Mouse (Mus musculus) intestine, embryonic 14.5 days (tissue): ENCODE results near the gene Ube2z. TPM values are rescaled to one million over a fixed set of nuclear protein-coding genes. Genes with fewer than 3 reads are reported as not detected.
A peak's percentile ranks its signal among the peaks of the same experiment; 100 is the strongest.

Experiments
- ATAC-seq: fragments of 200-750 bp; cut with Nextera tagmentation; replicated peaks from 2 replicates; pipeline ENCODE4 v1.8.0; 2017; ENCODE audit warnings: low read depth, moderate number of reproducible peaks, moderate TSS enrichment, moderate library complexity; ENCODE audit not compliant: low FRiP score, low TSS enrichment
- DNase-seq: peaks from one replicate; pipeline ENCODE4 v3.0.0-alpha.2; 2018; ENCODE audit warnings: low spot score
- H3K27ac ChIP-seq: fragments of 300-500 bp; sonication (generic); 2 replicates; pipeline ENCODE4 v1.5.1; 2014; ENCODE audit warnings: low read depth, mild to moderate bottlenecking, control low read depth
- H3K27me3 ChIP-seq: fragments of 300-500 bp; sonication (generic); replicated peaks from 2 replicates; pipeline ENCODE4 v1.6.1; 2014; ENCODE audit warnings: low read length, control low read depth; ENCODE audit not compliant: control insufficient read depth, insufficient read depth
- H3K36me3 ChIP-seq: fragments of 300-500 bp; sonication (generic); 2 replicates; pipeline ENCODE4 v1.6.1; 2014; ENCODE audit warnings: low read length, control low read depth; ENCODE audit not compliant: control insufficient read depth, insufficient read depth
- H3K4me1 ChIP-seq: fragments of 300-500 bp; sonication (generic); replicated peaks from 2 replicates; pipeline ENCODE4 v1.6.1; 2014; ENCODE audit warnings: low read length, control low read depth, mixed read lengths; ENCODE audit not compliant: control insufficient read depth, insufficient read depth
- H3K4me2 ChIP-seq: fragments of 300-500 bp; sonication (generic); 2 replicates; pipeline ENCODE4 v1.6.1; 2014; ENCODE audit warnings: low read length
- H3K4me3 ChIP-seq: fragments of 300-500 bp; sonication (generic); 2 replicates; pipeline ENCODE4 v1.5.1; 2014; ENCODE audit warnings: low read depth, low read length, control low read depth, mixed read lengths
- H3K9ac ChIP-seq: fragments of 300-500 bp; sonication (generic); 2 replicates; pipeline ENCODE4 v1.6.1; 2014; ENCODE audit warnings: mild to moderate bottlenecking, low read length
- H3K9me3 ChIP-seq: fragments of 300-500 bp; sonication (generic); 2 replicates; pipeline ENCODE4 v1.6.1; 2016; ENCODE audit warnings: low read length, control low read depth; ENCODE audit not compliant: control insufficient read depth
- WGBS: fragments of 180-500 bp; shearing (Covaris S2); extraction: QIAGEN DNeasy Blood & Tissue Kit; methylation state at CpG from one replicate; pipeline ENCODE4 v1.1.7; 2014; 5-methylcytosine and 5-hydroxymethylcytosine counted together
- polyA plus RNA-seq: library from polyadenylated mRNA; unstranded; fragments of >200 nt; fragmentation: Nextera tagmentation; extraction: Ambion mirVana; gene quantifications from 2 replicates; pipeline ENCODE4 v1.2.1, GENCODE M21; 2014

Ube2z gene
- polyA plus RNA-seq, 1 experiment from 2014 or later = 33.5 TPM

DNA sequence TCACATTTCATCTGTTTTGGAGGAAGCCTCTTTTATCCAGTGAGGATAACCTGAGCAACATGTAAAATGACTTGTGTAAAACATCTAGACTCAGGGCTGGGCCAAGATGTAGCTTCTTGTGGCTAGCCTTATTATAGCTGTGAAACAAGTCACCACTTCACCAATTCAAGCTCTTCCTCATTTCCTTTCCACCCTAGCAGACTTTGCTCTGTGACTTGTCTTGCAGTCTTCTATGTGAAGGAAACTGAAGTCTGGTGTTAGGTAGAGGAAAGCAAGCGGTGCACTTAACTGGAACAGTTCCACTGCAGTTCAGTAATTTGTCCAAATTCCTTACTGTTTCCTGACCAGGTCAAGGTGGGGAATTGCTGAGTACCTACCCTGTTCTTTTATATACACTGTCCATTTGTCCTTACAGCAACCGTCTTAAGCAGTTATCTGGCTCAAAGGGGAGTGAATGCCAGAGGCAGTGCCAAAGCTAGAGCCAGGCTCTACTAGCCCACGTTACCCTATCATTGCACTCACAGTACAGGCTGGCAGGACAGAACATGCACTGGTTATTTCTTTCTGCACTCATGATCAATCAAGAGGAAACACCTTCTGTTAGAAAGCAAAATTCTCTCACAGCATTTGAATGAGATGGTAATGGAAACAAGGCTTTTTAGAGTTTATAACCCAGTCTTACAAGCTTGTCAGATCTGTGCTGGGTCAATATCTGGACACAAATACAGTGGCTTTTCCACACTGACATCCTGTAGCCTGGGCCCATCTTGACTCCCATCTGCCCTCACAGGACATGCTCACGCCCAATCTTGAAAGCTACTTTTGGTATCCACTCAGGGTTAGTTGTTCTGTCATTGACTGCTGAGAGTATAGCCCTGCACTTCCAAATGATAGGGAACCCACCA, 17.5 kb downstream of the Ube2z start:
- DNase-seq (no peak), ATAC-seq (no peak)
- no peaks in the 10 kb centered on the region for H3K9me3 ChIP-seq
- 85% methylated on average over 4 of the region's 4 CpGs for WGBS
- peaks cover 70% of the 10 kb centered on the region for H3K36me3 ChIP-seq
- H3K9ac ChIP-seq = no peak overlapping the region
- no peaks in the 10 kb centered on the region for H3K4me1 ChIP-seq
- no peaks in the 10 kb centered on the region for H3K27me3 ChIP-seq
- no peak overlapping the region for H3K4me2 ChIP-seq
- H3K4me3 ChIP-seq = no peak overlapping the region
- H3K27ac ChIP-seq = no peak overlapping the region

GRCm38 (mm10) chr11:96046793-96047192, 18.4 kb downstream of the Ube2z start:
- ATAC-seq (no peak), DNase-seq (no peak)
- no peak overlapping the region for H3K4me2 ChIP-seq
- no peak overlapping the region for H3K27ac ChIP-seq
- no peaks in the 10 kb centered on the region for H3K27me3 ChIP-seq
- H3K4me1 ChIP-seq = no peaks in the 10 kb centered on the region
- H3K4me3 ChIP-seq = no peak overlapping the region
- 83% methylated on average over 2 of the region's 2 CpGs for WGBS
- no peaks in the 10 kb centered on the region for H3K9me3 ChIP-seq
- H3K9ac ChIP-seq = no peak overlapping the region
- peaks cover 61% of the 10 kb centered on the region for H3K36me3 ChIP-seq

DNA sequence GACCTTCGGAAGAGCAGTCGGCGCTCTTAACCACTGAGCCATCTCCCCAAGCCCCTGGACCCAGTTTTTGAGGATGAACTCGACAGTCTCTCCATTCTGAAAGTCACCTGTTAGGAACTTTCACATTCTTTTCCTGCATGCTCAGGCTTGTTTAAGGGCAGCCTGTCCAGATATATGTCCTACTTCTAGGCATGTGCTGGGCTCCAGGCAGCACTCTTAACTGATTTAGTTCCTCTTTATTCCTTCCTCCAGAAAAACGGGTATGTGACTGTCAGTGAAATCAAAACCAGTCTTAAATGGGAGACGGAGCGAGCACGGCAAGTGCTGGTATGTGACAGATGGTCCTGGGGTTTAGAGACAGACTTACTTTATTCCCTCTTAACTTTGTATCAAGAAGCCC, 19.2 kb downstream of the Ube2z start:
- WGBS = 79% methylated on average over 8 of the region's 8 CpGs
- no peak overlapping the region for H3K4me2 ChIP-seq
- H3K9me3 ChIP-seq = no peaks in the 10 kb centered on the region
- H3K27ac ChIP-seq = no peak overlapping the region
- H3K4me3 ChIP-seq = no peak overlapping the region
- no peak overlapping the region for H3K9ac ChIP-seq
- no peak for ATAC-seq
- no peaks in the 10 kb centered on the region for H3K27me3 ChIP-seq
- no peaks in the 10 kb centered on the region for H3K4me1 ChIP-seq
- DNase-seq = no peak
- H3K36me3 ChIP-seq = peaks cover 54% of the 10 kb centered on the region

GRCm38 (mm10) chr11:96044803-96045567, 20.2 kb downstream of the Ube2z start:
- no peak overlapping the region for H3K4me3 ChIP-seq
- H3K9ac ChIP-seq = no peak overlapping the region
- no peak for DNase-seq
- peaks cover 49% of the 10 kb centered on the region for H3K36me3 ChIP-seq
- H3K4me1 ChIP-seq = no peaks in the 10 kb centered on the region
- H3K27ac ChIP-seq = no peak overlapping the region
- no peaks in the 10 kb centered on the region for H3K27me3 ChIP-seq
- no peak for ATAC-seq
- no peaks in the 10 kb centered on the region for H3K9me3 ChIP-seq
- 87% methylated on average over 11 of the region's 11 CpGs for WGBS
- no peak overlapping the region for H3K4me2 ChIP-seq

GRCm38 (mm10) chr11:96038560-96038959, 26.6 kb downstream of the Ube2z start:
- WGBS = 87% methylated on average over 1 of the region's 1 CpGs
- ATAC-seq = no peak
- DNase-seq = no peak

DNA sequence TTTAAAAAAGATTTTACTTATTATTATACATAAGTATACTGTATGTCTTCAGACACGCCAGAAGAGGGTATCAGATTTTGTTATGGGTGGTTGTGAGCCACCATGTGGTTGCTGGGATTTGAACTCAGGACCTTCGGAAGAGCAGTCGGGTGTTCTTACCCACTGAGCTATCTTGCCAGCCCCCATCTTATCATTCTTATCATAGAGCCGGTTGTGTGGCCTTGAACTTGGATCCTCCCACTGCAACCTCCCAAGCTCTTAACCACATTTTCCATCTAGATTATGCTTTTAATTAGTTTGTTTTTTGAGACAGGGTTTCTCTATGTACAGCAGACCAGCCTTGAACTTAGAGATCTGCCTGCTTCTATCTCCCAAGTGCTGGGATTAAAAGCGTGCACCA, 27.7 kb downstream of the Ube2z start:
- peaks cover 14% of the 10 kb centered on the region for H3K36me3 ChIP-seq

More at GRCm38 (mm10) chr11:96038560-96038959, 26.6 kb downstream of the Ube2z start:
- Histone ChIP-seq H3K4me1 (peaks cover 10% of the 10 kb centered on the region; the same call in 1 of the 2 replicates), H3K4me3 (no peak overlapping the region), H3K9ac (no peak overlapping the region), H3K27ac (no peak overlapping the region), H3K4me2 (no peak overlapping the region), H3K9me3 (no peaks in the 10 kb centered on the region), H3K27me3 (no peaks in the 10 kb centered on the region), H3K36me3 (peaks cover 14% of the 10 kb centered on the region)

DNA sequence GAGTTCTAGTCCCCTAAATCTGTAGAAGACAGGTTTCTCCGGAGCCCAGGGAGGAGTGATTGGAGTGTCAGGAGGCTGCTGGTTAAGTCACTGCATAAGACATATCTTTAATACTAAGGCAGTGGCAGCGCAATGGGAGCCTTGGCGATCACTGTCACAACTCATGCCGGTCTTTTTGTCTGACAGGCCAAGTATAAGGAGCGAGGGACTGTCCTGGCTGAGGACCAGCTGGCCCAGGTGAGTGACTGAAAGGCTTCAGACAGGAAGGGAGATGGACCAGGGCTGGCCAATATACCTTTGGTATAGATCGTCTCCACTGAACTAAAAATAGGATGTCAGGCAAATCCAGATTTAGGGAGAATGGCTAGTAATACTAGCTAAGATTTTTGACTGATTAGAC, 30.1 kb downstream of the Ube2z start:
- Histone ChIP-seq H3K9ac (peak overlapping the region; percentile 68), H3K36me3 (peaks cover 8% of the 10 kb centered on the region; the same call in 1 of the 2 replicates), H3K27me3 (no peaks in the 10 kb centered on the region), H3K4me3 (peak overlapping the region; percentile 90), H3K4me2 (peak overlapping the region; percentile 99), H3K27ac (no peak overlapping the region), H3K9me3 (no peaks in the 10 kb centered on the region), H3K4me1 (peaks cover 10% of the 10 kb centered on the region; the same call in 1 of the 2 replicates)
- 8% methylated on average over 6 of the region's 6 CpGs for WGBS
- ATAC-seq (peak; percentile 18; the same call in 1 of the 2 replicates), DNase-seq (no peak)

More for the DNA sequence above, 27.7 kb downstream of the Ube2z start:
- no peak overlapping the region for H3K9ac ChIP-seq
- WGBS = 85% methylated on average over 5 of the region's 5 CpGs
- H3K4me2 ChIP-seq = no peak overlapping the region
- H3K27ac ChIP-seq = no peak overlapping the region
- no peaks in the 10 kb centered on the region for H3K9me3 ChIP-seq
- H3K27me3 ChIP-seq = no peaks in the 10 kb centered on the region
- peaks cover 10% of the 10 kb centered on the region; the same call in 1 of the 2 replicates for H3K4me1 ChIP-seq
- DNase-seq = no peak
- no peak for ATAC-seq
- no peak overlapping the region for H3K4me3 ChIP-seq

GRCm38 (mm10) chr11:96034596-96035052, 30.6 kb downstream of the Ube2z start, which contains the start of gene Snf8:
Gene Snf8, plus strand, starts transcription at chr11:96034885.
- H3K36me3 ChIP-seq = peaks cover 8% of the 10 kb centered on the region; the same call in 1 of the 2 replicates
- H3K9ac ChIP-seq = peak within 1 kb of the TSS; percentile 68
- peak within 1 kb of the TSS; percentile 90 for H3K4me3 ChIP-seq
- H3K4me1 ChIP-seq = peaks cover 10% of the 10 kb centered on the region; the same call in 1 of the 2 replicates
- peak; percentile 80 for ATAC-seq
- no peaks in the 10 kb centered on the region for H3K9me3 ChIP-seq
- no peaks in the 10 kb centered on the region for H3K27me3 ChIP-seq
- H3K27ac ChIP-seq = peak within 1 kb of the TSS; percentile 66
- DNase-seq = peak; percentile 100
- peak within 1 kb of the TSS; percentile 99 for H3K4me2 ChIP-seq
- under 1% methylated on average over 29 of the region's 29 CpGs for WGBS
